Mouse (Mus musculus) lung, postnatal 10 days (tissue): ENCODE results near the gene Traf1.
A peak's percentile ranks its signal among the peaks of the same experiment; 100 is the strongest.

ENCODE experiments used
- DNase-seq: peaks from one replicate; pipeline ENCODE4 v3.0.0; 2021

The Traf1 gene

DNA sequence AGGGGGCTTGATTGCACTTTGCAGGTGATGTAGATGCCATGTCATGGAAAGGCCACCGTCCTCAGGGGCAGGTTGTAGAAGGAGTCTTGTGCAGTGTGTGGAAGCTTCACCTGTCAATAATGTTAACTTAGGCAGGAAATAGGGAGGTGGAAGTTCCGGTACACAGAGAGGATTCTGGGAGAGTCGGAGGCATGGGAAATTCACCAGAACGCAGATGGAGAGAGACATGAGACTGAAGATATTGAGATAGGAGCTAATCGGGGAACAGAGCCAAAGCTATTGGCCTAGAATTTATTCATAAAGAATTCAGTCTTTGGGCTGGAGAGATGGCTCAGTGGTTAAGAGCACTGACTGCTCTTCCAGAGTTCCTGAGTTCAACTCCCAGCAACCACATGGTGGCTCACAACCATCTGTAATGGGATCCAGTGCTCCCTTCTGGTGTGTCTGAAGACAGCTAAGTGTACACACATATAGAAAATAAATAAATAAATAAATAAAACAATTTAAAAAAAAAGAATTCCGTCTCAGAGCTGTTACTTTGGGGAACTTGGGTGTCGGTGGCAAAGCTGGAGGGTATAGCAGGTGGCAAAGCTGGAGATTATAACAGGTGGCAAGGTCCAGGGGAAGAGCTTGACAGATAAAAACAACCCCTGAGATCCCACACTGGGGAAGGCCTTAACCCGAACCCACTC is 4.8 kb upstream of the Traf1 start:
- no peak for DNase-seq

- DNase-seq, result no peak
These were observed 4.2 kb upstream of the Traf1 start for GRCm38 (mm10) chr2:34965806-34966205.

DNA sequence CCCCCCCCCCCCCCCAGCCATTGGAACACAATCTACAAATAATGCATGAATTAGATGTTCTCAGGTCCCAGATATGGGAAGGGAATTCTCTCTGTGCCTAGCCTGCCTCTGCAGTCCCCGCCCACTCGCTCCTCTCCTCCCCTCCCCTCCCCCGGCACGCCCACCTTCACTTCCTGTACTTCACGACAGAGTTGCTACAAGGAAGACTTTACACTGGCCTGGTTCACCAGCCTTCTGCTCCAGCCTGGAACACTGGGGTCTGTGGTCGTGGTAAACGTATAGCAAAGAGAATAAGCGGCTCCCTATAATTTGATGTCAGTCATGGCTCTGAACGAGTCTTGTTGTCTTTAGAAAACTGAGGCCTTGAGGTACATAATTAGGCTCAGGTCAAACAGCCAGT is 3.7 kb upstream of the Traf1 start:
- DNase-seq, result peak; percentile 71

- no peak for DNase-seq
These were observed 3.1 kb upstream of the Traf1 start for GRCm38 (mm10) chr2:34964651-34965050.

DNA sequence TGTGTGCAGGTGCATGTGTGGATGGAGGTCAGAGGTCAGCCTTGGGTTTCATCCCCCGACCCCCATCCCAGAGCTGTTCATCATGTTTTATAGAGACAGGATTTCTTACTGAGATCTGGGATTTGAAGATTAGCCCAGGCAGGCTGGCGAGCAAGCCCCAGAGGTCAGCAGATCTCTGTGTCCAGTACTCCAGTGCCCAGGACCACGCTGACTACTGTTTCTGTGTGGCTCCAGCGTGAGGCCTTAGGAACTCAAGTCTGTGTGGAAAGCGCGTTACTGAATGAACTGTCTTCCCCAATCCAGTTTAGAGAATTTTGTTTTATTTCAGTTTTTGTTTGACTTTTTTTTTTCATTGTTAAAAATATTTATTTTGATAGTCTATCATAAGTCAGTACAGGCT is 2.7 kb upstream of the Traf1 start:
- DNase-seq, result no peak

GRCm38 (mm10) chr2:34963371-34963956 is 1.9 kb upstream of the Traf1 start:
- peak; percentile 27 for DNase-seq

GRCm38 (mm10) chr2:34962893-34963292 is 1.3 kb upstream of the Traf1 start:
- DNase-seq, result no peak

GRCm38 (mm10) chr2:34962211-34962610 is 639 bp upstream of the Traf1 start:
- no peak for DNase-seq

GRCm38 (mm10) chr2:34960966-34961365 is 606 bp downstream of the Traf1 start:
- no peak for DNase-seq

DNA sequence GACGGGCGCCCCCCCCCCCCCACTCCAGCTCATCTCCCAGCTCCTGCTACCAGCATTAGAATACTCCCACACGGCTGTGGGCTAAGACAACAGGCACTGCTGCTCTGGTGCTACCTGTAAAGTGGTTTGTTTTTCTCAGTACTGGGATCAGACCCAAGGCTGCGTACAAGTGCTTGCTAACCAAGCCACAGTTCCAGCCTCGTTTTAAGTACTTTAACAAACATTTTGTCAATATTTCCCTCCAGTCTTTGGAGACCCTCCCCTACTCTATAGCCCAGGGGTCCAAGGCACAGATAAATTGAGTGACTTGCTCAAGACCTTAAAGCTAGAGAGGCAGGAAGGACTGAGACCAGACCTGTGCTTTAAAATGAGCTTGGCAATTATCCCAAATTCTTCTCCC is 1.1 kb downstream of the Traf1 start:
- peak; percentile 20 for DNase-seq

- no peak for DNase-seq
These were observed 3.0 kb downstream of the Traf1 start for GRCm38 (mm10) chr2:34958582-34958981.

DNA sequence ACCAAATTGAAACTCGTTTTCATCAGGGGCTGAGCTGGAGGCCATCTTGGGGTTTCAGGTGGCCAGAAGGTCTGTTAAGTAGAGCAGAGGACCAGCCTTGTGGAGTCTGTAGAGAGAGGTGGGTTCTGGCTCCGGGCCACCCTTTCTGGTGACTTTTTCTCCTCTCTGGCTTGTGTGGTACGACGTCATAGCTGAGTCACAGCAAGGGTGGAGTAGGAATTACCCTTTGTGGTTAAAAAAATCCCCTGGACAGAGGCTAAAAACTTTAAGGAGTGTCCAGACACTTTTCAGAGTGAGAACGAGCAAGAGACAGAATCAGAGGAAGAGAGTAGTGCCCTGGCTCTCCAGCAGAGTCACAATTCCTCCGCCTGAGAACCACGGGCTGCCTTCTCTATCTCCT is 3.5 kb downstream of the Traf1 start:
- no peak for DNase-seq

GRCm38 (mm10) chr2:34957405-34957804 is 4.2 kb downstream of the Traf1 start:
- DNase-seq, result no peak

DNA sequence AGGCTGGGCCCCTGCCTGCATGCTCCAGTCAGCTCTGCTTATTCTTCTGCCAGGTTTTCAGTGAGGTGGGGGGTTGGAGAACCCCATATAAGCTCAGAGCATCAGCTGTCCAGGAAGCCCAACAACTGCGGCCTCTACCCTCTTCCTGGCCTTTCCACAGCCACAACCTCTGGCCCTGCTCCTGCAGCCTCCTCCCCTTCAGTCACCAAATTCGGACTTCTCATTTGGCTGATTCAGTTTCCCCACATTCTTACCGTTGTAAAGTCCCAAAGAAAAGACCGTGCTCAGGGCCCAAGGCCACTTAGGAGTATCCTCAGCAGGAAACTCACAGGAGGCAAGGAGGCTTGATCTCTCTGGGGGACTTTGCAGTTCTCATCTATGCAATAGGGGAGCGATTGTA is 4.6 kb downstream of the Traf1 start:
- no peak for DNase-seq

DNA sequence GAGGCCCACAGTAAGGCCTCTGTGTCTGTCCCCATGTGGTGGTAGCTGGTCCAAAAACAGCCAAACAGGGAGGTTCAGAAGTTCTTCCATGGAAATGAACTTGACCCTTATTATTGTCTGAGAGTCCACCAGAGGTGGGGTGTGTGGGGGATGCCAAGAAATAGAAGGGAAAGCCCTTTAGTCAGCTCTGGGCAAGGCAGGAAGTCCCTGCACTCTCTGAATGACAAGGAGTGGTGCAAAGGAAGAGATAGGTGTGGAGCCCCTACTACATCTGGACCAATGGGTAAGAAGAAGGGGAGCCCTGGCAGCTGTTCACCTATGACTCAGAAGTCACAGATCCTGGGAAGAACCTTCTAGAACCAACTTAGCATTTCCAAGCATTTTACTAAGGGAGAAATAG is 7.2 kb downstream of the Traf1 start:
- no peak for DNase-seq

GRCm38 (mm10) chr2:34953547-34954116 is 7.9 kb downstream of the Traf1 start:
- no peak for DNase-seq

- no peak for DNase-seq
These were observed 8.6 kb downstream of the Traf1 start for GRCm38 (mm10) chr2:34953018-34953417.

- no peak for DNase-seq
These were observed 10.1 kb downstream of the Traf1 start for GRCm38 (mm10) chr2:34951469-34951868.

GRCm38 (mm10) chr2:34948622-34949021 is 12.9 kb downstream of the Traf1 start:
- DNase-seq, result no peak

GRCm38 (mm10) chr2:34946046-34946445 is 15.5 kb downstream of the Traf1 start:
- no peak for DNase-seq

DNA sequence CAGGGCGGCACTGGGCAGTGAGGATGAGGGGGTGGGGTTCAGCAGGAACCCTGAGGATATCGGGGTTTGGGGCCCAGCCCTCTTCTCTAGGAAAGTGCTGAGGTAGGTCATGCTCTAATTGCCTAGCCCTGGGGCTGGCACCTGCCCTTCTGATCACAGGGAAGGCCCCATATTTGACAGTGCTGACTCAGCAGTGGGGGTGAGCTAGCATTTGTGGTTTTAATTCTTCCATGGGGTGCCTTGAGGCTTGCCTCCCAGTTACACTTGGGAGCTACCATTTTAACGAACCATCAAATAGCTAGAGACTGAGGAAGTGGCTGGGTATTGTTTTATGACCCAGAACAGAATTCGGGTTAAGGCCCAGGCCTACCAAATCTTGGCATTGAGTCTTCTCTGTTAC is 16.0 kb downstream of the Traf1 start:
- DNase-seq, result no peak

DNA sequence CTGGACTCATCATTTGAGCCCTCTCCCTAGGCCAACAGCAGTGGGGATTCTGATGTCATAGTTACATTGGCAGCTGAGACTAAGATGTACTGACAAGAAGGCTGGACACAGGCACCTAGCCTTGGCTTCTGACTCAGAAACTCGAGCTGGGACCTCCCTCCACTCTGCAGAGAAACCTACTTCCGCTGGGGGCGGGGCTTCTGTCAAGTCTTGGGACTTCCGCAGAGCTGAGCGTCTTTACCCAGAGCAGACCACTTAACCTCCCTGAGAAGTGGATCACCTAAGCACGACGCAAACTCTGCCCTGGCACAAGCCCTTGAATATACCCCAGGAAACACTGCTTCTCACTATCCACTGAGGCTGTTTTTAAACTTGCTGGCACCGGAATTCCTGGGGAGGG is 16.8 kb downstream of the Traf1 start:
- DNase-seq, result peak; percentile 86

DNA sequence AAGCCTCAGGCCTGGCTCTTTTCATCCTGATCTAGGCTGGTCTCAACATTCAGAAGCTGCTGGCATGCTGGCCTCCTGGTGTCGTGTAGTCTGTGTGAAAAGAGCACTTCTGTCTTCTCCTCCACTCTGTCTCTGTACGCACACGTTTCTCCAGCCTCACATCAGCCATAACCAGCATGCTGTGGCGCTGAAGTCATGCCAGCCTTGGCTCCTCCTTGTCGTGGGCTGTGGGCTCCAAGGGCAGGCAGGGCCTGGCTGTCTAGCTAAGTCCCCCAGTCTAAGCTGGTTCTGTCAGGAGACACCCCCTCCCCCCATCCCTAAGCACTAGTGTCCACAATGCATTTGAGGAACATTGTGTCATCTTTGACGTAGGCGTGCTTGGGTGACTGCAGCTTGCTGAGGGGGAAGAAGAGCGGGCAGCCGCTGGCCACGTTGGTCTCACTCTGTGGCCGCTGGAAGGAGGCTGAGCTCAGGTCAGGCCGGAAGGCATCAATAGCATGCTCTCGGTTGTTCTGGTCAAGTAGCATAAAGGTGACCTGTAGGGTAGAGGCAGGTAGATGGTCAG is 17.9 kb downstream of the Traf1 start:
- DNase-seq, result no peak

DNA sequence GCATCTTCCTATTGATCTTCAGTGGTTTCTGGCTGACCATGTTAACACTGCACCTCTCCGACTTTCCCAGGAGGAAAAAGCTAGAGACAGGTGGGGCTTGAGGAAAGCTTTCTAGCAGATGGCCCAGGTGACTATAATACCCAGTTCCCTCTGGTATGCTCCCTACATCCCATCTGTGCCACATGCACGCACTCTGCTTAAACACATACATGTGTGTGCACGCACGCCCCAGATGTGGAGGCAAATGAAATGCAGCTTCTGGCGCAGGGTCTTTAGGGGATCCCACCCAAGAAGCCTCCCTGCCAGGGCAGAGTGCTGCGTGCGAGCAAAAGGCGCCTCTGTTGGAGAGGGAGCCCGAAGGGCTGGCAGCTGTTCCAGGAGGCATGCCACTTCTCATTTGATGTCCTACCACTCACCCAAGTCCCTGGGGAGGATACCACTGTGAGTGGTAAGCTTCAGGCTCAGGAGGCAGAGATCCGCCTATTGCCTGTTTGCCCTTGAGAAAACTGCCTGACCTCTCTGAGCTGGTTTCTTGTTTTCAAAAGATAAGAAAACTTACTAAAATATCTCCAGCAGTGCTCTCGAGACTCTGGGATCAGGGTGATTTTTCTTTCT is 20.4 kb downstream of the Traf1 start:
- no peak for DNase-seq
